Mouse (Mus musculus): ENCODE measurements around the gene Prkar1a.

DNA sequence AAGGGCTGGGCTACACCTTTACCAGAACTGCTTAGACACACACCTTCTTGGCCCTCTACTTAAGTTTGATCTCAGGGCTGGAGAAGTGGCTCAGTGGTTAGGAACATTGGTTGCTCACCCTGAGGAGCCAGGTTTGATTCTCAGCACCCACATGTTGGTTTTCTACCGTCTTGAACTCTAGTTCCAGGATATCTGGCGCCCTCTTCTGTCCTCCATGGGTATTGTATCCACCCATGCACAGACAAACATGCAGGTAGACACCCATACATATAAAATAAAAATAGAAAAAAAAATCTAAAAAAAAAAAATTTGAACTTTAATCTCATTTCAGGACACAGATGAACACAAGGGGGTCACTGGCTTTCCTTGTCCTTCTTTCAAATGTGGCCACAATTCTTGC, 50.6 kb downstream of the Prkar1a start:
- TF ChIP-seq CTCF (IDR thresholded peaks at IDR 0.05; ENCODE audit: extremely low read depth, insufficient read depth, low read length) (no peak), POLR2A (IDR thresholded peaks at IDR 0.05; ENCODE audit: extremely low read depth, insufficient read depth, low read length) (no peak)
